Mouse (Mus musculus) forebrain, embryonic 11.5 days (tissue): ENCODE measurements around the gene Cadps2. TPM values are rescaled to one million over a fixed set of nuclear protein-coding genes. Genes with fewer than 3 reads are reported as not detected.

Experiments used
- ATAC-seq: fragments of 200-750 bp; cut with Nextera tagmentation; replicated peaks from 2 replicates; pipeline ENCODE4 v1.8.0; 2017; ENCODE audit warnings: moderate TSS enrichment; ENCODE audit not compliant: low FRiP score
- DNase-seq: peaks from one replicate; pipeline ENCODE4 v3.0.0-alpha.2; 2017; ENCODE audit warnings: low spot score
- H3K27ac ChIP-seq: fragments of 300-500 bp; sonication (generic); 2 replicates; pipeline ENCODE4 v1.5.1; 2014; ENCODE audit warnings: low read depth, low read length
- H3K27me3 ChIP-seq: fragments of 300-500 bp; sonication (generic); 2 replicates; pipeline ENCODE4 v1.6.1; 2014; ENCODE audit warnings: mild to moderate bottlenecking, low read length, mixed read lengths; ENCODE audit not compliant: control insufficient read depth, insufficient read depth
- H3K36me3 ChIP-seq: fragments of 300-500 bp; sonication (generic); 2 replicates; pipeline ENCODE4 v1.6.1; 2014; ENCODE audit warnings: mild to moderate bottlenecking, low read length, moderate library complexity, mixed read lengths; ENCODE audit not compliant: control insufficient read depth, insufficient read depth
- H3K4me1 ChIP-seq: fragments of 300-500 bp; sonication (generic); replicated peaks from 2 replicates; pipeline ENCODE4 v1.6.1; 2014; ENCODE audit warnings: low read length, mixed read lengths; ENCODE audit not compliant: control insufficient read depth, insufficient read depth
- H3K4me2 ChIP-seq: fragments of 300-500 bp; sonication (generic); 2 replicates; pipeline ENCODE4 v1.6.1; 2014; ENCODE audit warnings: low read depth, mild to moderate bottlenecking, low read length, moderate library complexity, mixed read lengths; ENCODE audit not compliant: severe bottlenecking
- H3K4me3 ChIP-seq: fragments of 300-500 bp; sonication (generic); 2 replicates; pipeline ENCODE4 v1.5.1; 2014; ENCODE audit warnings: low read depth, low read length
- H3K9ac ChIP-seq: fragments of 300-500 bp; sonication (generic); 2 replicates; pipeline ENCODE4 v1.6.1; 2014; ENCODE audit warnings: low read length
- H3K9me3 ChIP-seq: fragments of 300-500 bp; sonication (generic); 2 replicates; pipeline ENCODE4 v1.6.1; 2016; ENCODE audit warnings: low read length, mixed read lengths; ENCODE audit not compliant: control insufficient read depth
- WGBS: fragments of 180-500 bp; shearing (Covaris S2); extraction: QIAGEN DNeasy Blood & Tissue Kit; methylation state at CpG from one replicate; pipeline ENCODE4 v1.1.7; 2014; 5-methylcytosine and 5-hydroxymethylcytosine counted together
- polyA plus RNA-seq: library from polyadenylated mRNA; unstranded; fragments of >200 nt; fragmentation: Nextera tagmentation; extraction: Ambion mirVana; gene quantifications from 2 replicates; pipeline ENCODE4 v1.2.1, GENCODE M21; 2014

Gene Cadps2
- polyA plus RNA-seq, 1 experiment from 2014 or later = 3.8 TPM

GRCm38 (mm10) chr6:23853464-23853863 lies 14.2 kb upstream of the Cadps2 start:
- Histone ChIP-seq H3K27me3 (no peaks in the 10 kb centered on the region), H3K4me2 (no peak overlapping the region), H3K4me3 (no peak overlapping the region), H3K4me1 (no peaks in the 10 kb centered on the region), H3K36me3 (no peaks in the 10 kb centered on the region), H3K27ac (no peak overlapping the region), H3K9me3 (no peaks in the 10 kb centered on the region), H3K9ac (no peak overlapping the region)
- ATAC-seq (no peak), DNase-seq (no peak)
- WGBS = 96% methylated on average over 11 of the region's 11 CpGs

DNA sequence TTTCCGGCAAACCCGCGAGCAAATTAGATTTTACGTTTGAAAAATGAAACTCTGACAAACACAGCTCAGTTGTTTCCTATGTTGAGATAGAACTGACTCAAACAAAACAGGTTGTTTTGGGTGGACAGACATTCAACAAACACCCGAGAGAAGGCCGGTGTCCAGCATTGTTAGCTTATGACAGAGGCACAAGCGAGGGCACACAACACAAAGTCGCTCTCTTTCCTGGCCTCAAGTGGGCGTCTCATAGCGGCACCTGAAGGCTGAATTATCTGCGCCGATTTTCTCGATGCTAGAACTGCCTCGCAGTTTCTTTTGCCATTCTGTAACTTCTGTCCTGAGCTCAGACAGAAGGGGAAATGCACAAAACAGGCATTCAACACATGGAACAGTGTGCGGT lies 780 bp upstream of the Cadps2 start:
- 2% methylated on average over 15 of the region's 15 CpGs for WGBS
- Histone ChIP-seq H3K9ac (peak overlapping the region; percentile 68), H3K9me3 (no peaks in the 10 kb centered on the region)

DNA sequence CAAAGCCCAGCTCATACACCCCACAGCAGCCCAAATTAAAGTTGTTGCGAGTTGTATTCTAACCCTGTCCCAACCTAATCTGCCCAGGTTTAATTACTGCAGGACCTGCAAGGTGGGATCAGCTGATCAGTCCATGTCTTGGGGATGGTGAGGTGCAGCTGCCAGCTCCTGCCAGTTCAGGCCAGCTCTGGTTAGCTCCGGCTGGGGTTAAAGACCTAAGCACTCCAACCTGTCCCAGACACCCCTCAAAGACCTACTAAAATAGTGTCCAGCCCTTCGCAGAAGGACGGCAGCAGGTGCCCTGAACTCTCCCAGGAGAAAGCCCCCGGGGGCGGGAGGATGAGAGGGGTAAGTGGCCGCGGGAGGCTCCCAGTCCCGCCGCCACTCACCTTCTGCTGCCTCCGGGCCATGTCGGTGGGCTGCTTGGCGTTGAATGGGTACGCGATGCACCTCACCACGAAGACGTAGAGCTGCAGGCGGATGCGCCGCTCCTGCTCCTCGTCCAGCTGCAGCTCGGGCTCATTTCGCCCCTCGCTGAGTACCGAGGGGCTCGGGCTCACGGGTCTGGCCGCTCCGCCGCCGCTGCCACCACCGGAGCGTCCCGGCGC lies 716 bp downstream of the Cadps2 start:
- Histone ChIP-seq H3K4me2 (peak overlapping the region; percentile 92), H3K27me3 (peaks cover 4% of the 10 kb centered on the region), H3K36me3 (no peaks in the 10 kb centered on the region), H3K27ac (no peak overlapping the region), H3K4me1 (peaks cover 5% of the 10 kb centered on the region; the same call in 1 of the 2 replicates), H3K9ac (peak overlapping the region; percentile 68), H3K4me3 (peak overlapping the region; percentile 62), H3K9me3 (no peaks in the 10 kb centered on the region)
- peak; percentile 58 for ATAC-seq
- peak; percentile 68 for DNase-seq
- under 1% methylated on average over 29 of the region's 35 CpGs for WGBS

More for the DNA sequence above, 780 bp upstream of the Cadps2 start:
- DNase-seq = peak; percentile 61
- Histone ChIP-seq H3K27ac (no peak overlapping the region), H3K4me1 (peaks cover 5% of the 10 kb centered on the region; the same call in 1 of the 2 replicates), H3K4me2 (peak overlapping the region; percentile 92), H3K27me3 (peaks cover 4% of the 10 kb centered on the region), H3K36me3 (no peaks in the 10 kb centered on the region), H3K4me3 (peak overlapping the region; percentile 62)
- ATAC-seq = peak; percentile 34; the same call in 1 of the 2 replicates

GRCm38 (mm10) chr6:23837631-23838030 lies 1.6 kb downstream of the Cadps2 start:
- no peak overlapping the region for H3K9ac ChIP-seq
- DNase-seq (no peak), ATAC-seq (no peak)
- no peaks in the 10 kb centered on the region for H3K9me3 ChIP-seq
- H3K27me3 ChIP-seq = peaks cover 4% of the 10 kb centered on the region
- no peak overlapping the region for H3K27ac ChIP-seq
- no peak overlapping the region for H3K4me2 ChIP-seq
- no peaks in the 10 kb centered on the region for H3K36me3 ChIP-seq
- H3K4me1 ChIP-seq = peaks cover 5% of the 10 kb centered on the region; the same call in 1 of the 2 replicates
- no peak overlapping the region for H3K4me3 ChIP-seq
- 93% methylated on average over 7 of the region's 7 CpGs for WGBS

GRCm38 (mm10) chr6:23837127-23837526 lies 2.1 kb downstream of the Cadps2 start:
- Histone ChIP-seq H3K36me3 (no peaks in the 10 kb centered on the region), H3K9ac (no peak overlapping the region), H3K9me3 (no peaks in the 10 kb centered on the region), H3K4me3 (no peak overlapping the region), H3K27ac (no peak overlapping the region), H3K4me1 (peaks cover 5% of the 10 kb centered on the region; the same call in 1 of the 2 replicates), H3K4me2 (no peak overlapping the region), H3K27me3 (peaks cover 4% of the 10 kb centered on the region)
- ATAC-seq (no peak), DNase-seq (no peak)
- WGBS = 93% methylated on average over 5 of the region's 5 CpGs

DNA sequence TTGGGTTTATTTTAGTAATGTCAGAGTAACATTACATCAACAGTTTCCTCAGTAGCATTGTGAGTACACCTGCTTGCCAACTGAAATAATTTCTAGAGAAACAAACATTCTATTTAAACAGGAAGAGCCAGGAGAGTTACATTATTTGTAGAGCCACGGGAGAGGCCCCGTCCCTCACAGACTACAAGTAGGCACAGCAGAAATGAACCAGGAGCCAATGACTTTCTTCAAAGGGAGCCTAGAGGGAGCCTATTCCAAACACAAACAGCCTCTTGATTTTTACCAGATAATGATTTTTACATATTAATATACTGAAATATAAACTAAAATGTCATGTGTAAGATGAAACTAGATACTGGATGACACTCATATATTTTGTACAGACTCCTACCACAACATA lies 2.5 kb downstream of the Cadps2 start:
- H3K27ac ChIP-seq = no peak overlapping the region
- H3K4me3 ChIP-seq = no peak overlapping the region
- H3K27me3 ChIP-seq = peaks cover 4% of the 10 kb centered on the region
- peaks cover 5% of the 10 kb centered on the region; the same call in 1 of the 2 replicates for H3K4me1 ChIP-seq
- no peak overlapping the region for H3K4me2 ChIP-seq
- H3K9me3 ChIP-seq = no peaks in the 10 kb centered on the region
- DNase-seq = no peak
- ATAC-seq = no peak
- 71% methylated on average over 2 of the region's 2 CpGs for WGBS
- no peak overlapping the region for H3K9ac ChIP-seq
- H3K36me3 ChIP-seq = no peaks in the 10 kb centered on the region

DNA sequence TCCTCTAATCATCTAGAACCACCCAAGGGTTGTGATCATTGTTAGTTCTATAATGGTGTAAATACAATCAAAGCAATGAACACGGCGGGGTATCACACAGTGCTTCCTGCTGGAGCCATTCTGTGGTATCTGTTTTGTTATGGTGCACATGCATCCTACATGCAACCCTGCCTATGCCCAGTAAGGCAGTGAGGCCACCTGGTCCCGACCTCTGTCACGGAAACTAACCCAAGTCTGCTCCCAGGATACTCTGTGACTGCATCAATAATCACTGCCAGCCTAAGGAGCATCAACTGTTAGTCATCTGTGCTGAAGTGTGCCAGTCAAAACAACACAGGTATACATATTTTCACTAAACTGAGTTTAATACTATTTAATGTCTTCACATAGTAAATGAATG lies 3.7 kb downstream of the Cadps2 start:
- Histone ChIP-seq H3K9me3 (no peaks in the 10 kb centered on the region), H3K4me2 (no peak overlapping the region), H3K4me1 (peaks cover 5% of the 10 kb centered on the region; the same call in 1 of the 2 replicates), H3K36me3 (no peaks in the 10 kb centered on the region), H3K4me3 (no peak overlapping the region), H3K27ac (no peak overlapping the region), H3K27me3 (peaks cover 4% of the 10 kb centered on the region), H3K9ac (no peak overlapping the region)
- no peak for ATAC-seq
- 90% methylated on average over 4 of the region's 4 CpGs for WGBS
- no peak for DNase-seq

DNA sequence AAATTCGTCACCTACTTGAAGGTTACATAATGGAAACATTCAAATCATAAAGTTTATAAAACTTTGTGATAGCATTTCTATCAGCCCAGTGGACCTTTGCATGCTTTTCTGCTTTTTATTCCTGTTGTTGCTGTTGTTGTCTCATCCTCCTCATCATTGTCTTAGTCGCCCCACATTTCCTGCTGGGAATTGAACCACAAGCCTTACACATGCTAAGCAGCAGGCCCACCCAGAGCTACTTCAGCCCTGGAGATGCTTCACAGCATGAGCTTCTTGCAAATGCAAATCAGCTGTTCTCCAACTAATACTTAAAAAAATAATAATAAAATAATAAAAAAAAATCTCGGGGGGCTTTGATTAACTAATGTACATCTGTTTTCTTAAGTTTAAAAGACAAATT lies 8.5 kb downstream of the Cadps2 start:
- no peaks in the 10 kb centered on the region for H3K36me3 ChIP-seq
- H3K27me3 ChIP-seq = no peaks in the 10 kb centered on the region
- H3K9ac ChIP-seq = no peak overlapping the region
- H3K27ac ChIP-seq = no peak overlapping the region
- H3K4me1 ChIP-seq = no peaks in the 10 kb centered on the region
- no peak overlapping the region for H3K4me2 ChIP-seq
- no peaks in the 10 kb centered on the region for H3K9me3 ChIP-seq
- DNase-seq = no peak
- ATAC-seq = no peak
- H3K4me3 ChIP-seq = no peak overlapping the region
- WGBS = 52% methylated on average over 3 of the region's 3 CpGs

DNA sequence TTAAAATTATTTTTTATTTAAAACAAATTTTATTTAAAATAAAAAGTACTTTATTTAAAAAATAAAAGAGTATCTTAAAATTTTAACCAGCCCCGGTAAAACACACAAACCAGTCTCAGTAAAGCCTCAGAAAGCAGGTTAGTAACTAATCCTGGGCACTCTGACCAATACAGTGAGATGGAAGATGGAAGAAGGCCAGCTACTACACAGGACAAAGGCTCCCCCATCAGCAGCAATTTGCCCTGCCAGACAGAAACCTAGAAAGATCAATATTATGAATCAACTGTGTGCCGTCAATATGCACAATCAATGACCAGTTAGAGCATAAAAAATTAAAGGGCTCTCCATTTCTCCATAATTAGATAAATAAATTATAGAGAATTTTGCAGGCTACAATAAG lies 9.9 kb downstream of the Cadps2 start:
- Histone ChIP-seq H3K36me3 (no peaks in the 10 kb centered on the region), H3K27ac (no peak overlapping the region), H3K9me3 (no peaks in the 10 kb centered on the region), H3K4me3 (no peak overlapping the region), H3K4me1 (no peaks in the 10 kb centered on the region), H3K27me3 (no peaks in the 10 kb centered on the region), H3K4me2 (no peak overlapping the region), H3K9ac (no peak overlapping the region)
- 96% methylated on average over 2 of the region's 2 CpGs for WGBS
- DNase-seq (no peak), ATAC-seq (no peak)
